Mouse (Mus musculus) T-helper 1 cell (primary cell): Measurements from ENCODE around the gene Psors1c2.

Experiments used
- in situ Hi-C: fragments of 300-600 bp; cut with MboI, MseI; formaldehyde crosslinking; loops from one replicate; pipeline ENCODE4 v1.15.1; 2025; ENCODE audit warnings: high pct_unique_total_duplicates

The Psors1c2 gene

GRCm38 (mm10) chr17:35557351-35557750 is 24.4 kb downstream of the Psors1c2 start:
- in situ Hi-C loops = no loop called here

- in situ Hi-C loops = no loop called here
Measured at GRCm38 (mm10) chr17:35558216-35558615, 25.2 kb downstream of the Psors1c2 start.

GRCm38 (mm10) chr17:35567150-35567549 is 34.1 kb downstream of the Psors1c2 start, which contains the start of gene 2300002M23Rik:
Gene 2300002M23Rik, plus strand, starts transcription at chr17:35567450.
- in situ Hi-C loops = no loop called here

GRCm38 (mm10) chr17:35567767-35568166 is 34.8 kb downstream of the Psors1c2 start:
- in situ Hi-C loops = no loop called here

- in situ Hi-C loops = no loop called here
Measured at GRCm38 (mm10) chr17:35569091-35569944, 36.3 kb downstream of the Psors1c2 start.

- in situ Hi-C loops = no loop called here
Measured at GRCm38 (mm10) chr17:35570836-35571235, 37.8 kb downstream of the Psors1c2 start.

- in situ Hi-C loops = no loop called here
Measured at GRCm38 (mm10) chr17:35571477-35571876, 38.5 kb downstream of the Psors1c2 start.

GRCm38 (mm10) chr17:35578211-35578610 is 45.2 kb downstream of the Psors1c2 start:
- in situ Hi-C loops = no loop called here

GRCm38 (mm10) chr17:35582900-35583299 is 49.9 kb downstream of the Psors1c2 start:
- in situ Hi-C loops = no loop called here
